20 mouse cellular contexts compared by ENCODE assay signal in genomic region chr19:33102783-33103139, GRCm38 (mm10).
DNase-seq lines count a peak whose midpoint lies in the region; ATAC-seq lines count a peak whose summit lies in the region.
"Had no signal": no experiment of that assay in that cellular context is flagged by ENCODE, and none has a peak within 500 bp of the region (broad histone marks: within the 10 kb centered on the region; RNA-seq: fewer than 3 reads in every experiment).

No protein-coding gene starts in this region.

- no peaks in the 10 kb centered on the region for H3K9me3 ChIP-seq in limb, embryonic 13.5 days
- H3K9me3 ChIP-seq in limb, embryonic 10.5 days (replicated peaks), result no peaks in the 10 kb centered on the region
- no peaks in the 10 kb centered on the region for H3K9me3 ChIP-seq in neural tube, embryonic 15.5 days (replicated peaks)
- H3K9me3 ChIP-seq: heart, embryonic 15.5 days; kidney, embryonic 15.5 days; stomach, embryonic 15.5 days had no signal

- no peak overlapping the region for H3K4me2 ChIP-seq in limb, embryonic 13.5 days (replicated peaks)
- no peak overlapping the region for H3K4me2 ChIP-seq in neural tube, embryonic 15.5 days
- H3K4me2 ChIP-seq: heart, embryonic 15.5 days; kidney, embryonic 15.5 days; stomach, embryonic 15.5 days had no signal

- DNase-seq in frontal cortex, postnatal 36 days (ENCODE audit: low spot score in 2 of 2), result no peak
- DNase-seq in limb, embryonic 10.5 days (ENCODE audit: low spot score), result no peak
- no peak for DNase-seq in neural tube, embryonic 10.5 days (ENCODE audit: extremely low spot score, low spot score)
- no peak for DNase-seq in kidney, adult 8-10 months
- DNase-seq in cerebellum, postnatal 25 days, result no peak
- DNase-seq: adrenal gland, postnatal 14 days; cerebellum, adult 11-12 months; cerebellum, postnatal 36 days; gastrocnemius, postnatal 10 days; heart, adult 18-20 months; liver, postnatal 0 days; retina, postnatal 1 day; thymus, adult 18-20 months; thymus, postnatal 4 days had no signal

- H3K9ac ChIP-seq in limb, embryonic 13.5 days, result no peak overlapping the region
- H3K9ac ChIP-seq in neural tube, embryonic 15.5 days (replicated peaks), result no peak overlapping the region
- H3K9ac ChIP-seq: heart, embryonic 15.5 days; kidney, embryonic 15.5 days; liver, postnatal 0 days; stomach, embryonic 15.5 days had no signal

- H3K36me3 ChIP-seq in limb, embryonic 13.5 days, result no peaks in the 10 kb centered on the region
- H3K36me3 ChIP-seq in limb, embryonic 10.5 days, result no peaks in the 10 kb centered on the region
- no peaks in the 10 kb centered on the region for H3K36me3 ChIP-seq in neural tube, embryonic 15.5 days
- H3K36me3 ChIP-seq: heart, embryonic 15.5 days; kidney, embryonic 15.5 days; stomach, embryonic 15.5 days had no signal

- no peak overlapping the region for H3K4me3 ChIP-seq in limb, embryonic 13.5 days
- H3K4me3 ChIP-seq in limb, embryonic 10.5 days, result no peak overlapping the region
- no peak overlapping the region for H3K4me3 ChIP-seq in neural tube, embryonic 15.5 days (replicated peaks)
- H3K4me3 ChIP-seq: heart, embryonic 15.5 days; kidney, embryonic 15.5 days; stomach, embryonic 15.5 days had no signal

- peaks cover 18% of the 10 kb centered on the region for H3K4me1 ChIP-seq in limb, embryonic 13.5 days
- H3K4me1 ChIP-seq in limb, embryonic 10.5 days, result peaks cover 37% of the 10 kb centered on the region
- peaks cover 7% of the 10 kb centered on the region; the same call in 1 of the 2 replicates for H3K4me1 ChIP-seq in neural tube, embryonic 15.5 days

- H3K27ac ChIP-seq in limb, embryonic 13.5 days, result no peak overlapping the region
- no peak overlapping the region for H3K27ac ChIP-seq in limb, embryonic 10.5 days
- H3K27ac ChIP-seq in neural tube, embryonic 15.5 days (replicated peaks), result peak overlapping the region; percentile 28; the same call in 1 of the 2 replicates
- H3K27ac ChIP-seq: heart, embryonic 15.5 days; kidney, embryonic 15.5 days; stomach, embryonic 15.5 days had no signal

- H3K27me3 ChIP-seq in limb, embryonic 13.5 days, result peaks cover 14% of the 10 kb centered on the region; the same call in 1 of the 2 replicates
- H3K27me3 ChIP-seq in limb, embryonic 10.5 days (ENCODE audit: low read depth, poor library complexity, severe bottlenecking), result no peaks in the 10 kb centered on the region
- H3K27me3 ChIP-seq in neural tube, embryonic 15.5 days (replicated peaks), result no peaks in the 10 kb centered on the region
- H3K27me3 ChIP-seq: heart, embryonic 15.5 days; kidney, embryonic 15.5 days; stomach, embryonic 15.5 days had no signal

- WGBS in limb, embryonic 13.5 days, result 38% methylated on average over 7 of the region's 7 CpGs
- 49% methylated on average over 7 of the region's 7 CpGs for WGBS in limb, embryonic 10.5 days
- WGBS in neural tube, embryonic 15.5 days, result 66% methylated on average over 7 of the region's 7 CpGs

- ATAC-seq in frontal cortex, adult (ENCODE audit: low TSS enrichment), result peak; percentile 73
- peak; percentile 57 for ATAC-seq in limb, embryonic 13.5 days (ENCODE audit: low FRiP score, low read depth)
- ATAC-seq in neural tube, embryonic 15.5 days (ENCODE audit: low FRiP score), result peak; percentile 54; the same call in 1 of the 2 replicates
- ATAC-seq: liver, postnatal 0 days had no signal
